Mouse (Mus musculus) large intestine, adult 2 months (tissue): ENCODE results near the gene Gm2a. TPM values are rescaled to one million over a fixed set of nuclear protein-coding genes. Genes with fewer than 3 reads are reported as not detected.

Experiments
- DNase-seq: peaks from one replicate; pipeline ENCODE4 v3.0.0-alpha.2; 2012; ENCODE audit warnings: low read depth, low spot score
- WGBS: fragments of 180-500 bp; shearing (Covaris S2); methylation state at CpG from one replicate; pipeline ENCODE4 v1.1.7; 2018; 5-methylcytosine and 5-hydroxymethylcytosine counted together
- polyA plus RNA-seq: library from polyadenylated mRNA; depleted of rRNA; stranded (reverse); fragments of >200 nt; gene quantifications from 2 replicates; pipeline ENCODE4 v1.2.3, GENCODE M21; 2012; rRNA removed

Gm2a gene
- polyA plus RNA-seq = 28.6 and 32.5 TPM in 2 replicates

DNA sequence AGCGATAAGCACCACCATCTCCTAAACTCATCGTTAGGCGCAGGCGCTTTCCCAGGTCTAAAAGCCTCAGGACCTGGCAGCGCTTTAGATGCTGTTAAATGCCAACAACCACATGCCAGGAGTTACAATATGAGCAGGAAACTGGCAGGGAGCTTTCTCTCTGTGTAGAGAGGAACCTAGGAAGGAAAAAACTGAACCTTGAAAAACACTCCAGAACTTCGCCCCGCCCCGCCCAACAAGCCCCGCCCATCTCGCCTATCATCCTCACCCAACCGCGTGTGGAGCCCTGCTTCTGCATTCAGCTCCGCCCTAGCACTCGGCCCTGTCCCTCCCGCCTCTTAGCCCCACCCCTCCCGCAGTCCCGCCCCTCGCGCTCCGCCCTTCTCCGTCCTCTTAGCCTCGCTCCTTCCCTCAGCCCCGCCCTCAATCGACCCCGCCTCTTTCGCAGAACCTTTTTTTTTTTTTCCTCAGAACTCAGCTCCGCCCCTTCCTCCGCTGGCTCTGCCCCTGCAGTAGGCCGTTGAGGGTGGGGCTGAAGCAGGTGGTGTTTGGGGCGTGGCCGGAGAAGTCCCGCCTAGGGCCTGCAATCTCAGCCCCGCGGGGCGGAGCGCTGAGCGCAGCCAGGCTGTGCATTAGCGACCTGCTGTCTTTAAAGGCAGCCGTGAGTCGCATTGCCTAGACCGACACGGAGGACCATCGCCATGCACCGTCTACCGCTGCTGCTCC is at the start of gene Gm2a:
Gene Gm2a, plus strand, starts transcription at position 653 of the 726 bp plus-strand sequence.
- peak; percentile 89 for DNase-seq
- 1% methylated on average over 42 of the region's 45 CpGs for WGBS

DNA sequence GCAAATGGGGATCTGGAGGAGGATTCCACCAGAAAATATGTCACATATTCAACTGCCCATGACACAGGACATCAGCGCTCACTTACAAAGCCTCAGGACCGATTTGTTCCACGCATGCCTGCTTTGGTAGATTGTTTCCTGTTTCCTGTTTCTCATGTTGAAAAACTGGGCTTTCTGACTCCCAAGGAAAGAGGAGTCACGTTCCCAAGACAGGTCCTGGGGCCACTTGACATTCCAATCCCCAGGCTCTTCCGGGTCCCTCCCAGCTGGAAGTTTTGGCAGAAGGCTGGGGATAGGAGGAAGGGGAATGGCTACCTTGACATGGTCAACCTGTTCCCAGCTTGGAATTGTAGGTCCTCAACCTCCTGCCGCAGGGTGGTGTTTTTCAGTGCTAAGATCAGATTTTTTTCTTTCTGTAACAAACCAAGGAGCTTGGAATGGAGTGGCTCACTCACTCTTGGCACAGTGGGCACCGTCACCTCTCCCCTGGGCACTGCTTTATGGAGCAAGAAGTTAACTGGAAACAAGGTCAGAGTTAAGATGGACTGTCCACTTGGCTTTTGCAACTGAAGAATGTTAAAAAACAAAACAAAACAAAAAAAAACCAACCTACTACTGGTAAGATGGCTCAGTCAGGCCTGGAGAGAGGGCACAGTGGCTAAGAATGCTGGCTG is 46.9 kb upstream of the Gm2a start:
- 70% methylated on average over 7 of the region's 7 CpGs for WGBS
- no peak for DNase-seq

DNA sequence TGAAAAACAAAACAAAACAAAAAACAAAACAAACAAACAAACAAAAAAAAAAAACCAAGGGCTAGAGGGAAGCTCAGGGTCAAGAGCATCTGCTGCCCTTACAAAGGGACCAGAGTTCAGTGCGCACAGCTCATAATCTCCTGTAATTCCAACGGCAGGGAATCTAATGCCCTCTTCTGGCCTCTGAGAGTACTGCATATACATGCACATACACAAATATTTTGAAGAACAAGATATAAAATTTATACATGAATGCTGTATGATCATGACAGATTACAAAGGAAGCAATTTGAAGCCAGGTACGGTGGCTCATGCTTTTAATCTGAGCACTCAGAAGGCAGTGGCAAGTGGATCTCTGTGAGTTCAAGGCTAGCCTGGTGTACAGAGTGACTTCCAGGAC is 40.4 kb upstream of the Gm2a start:
- DNase-seq = no peak
- WGBS = 81% methylated on average over 3 of the region's 3 CpGs

DNA sequence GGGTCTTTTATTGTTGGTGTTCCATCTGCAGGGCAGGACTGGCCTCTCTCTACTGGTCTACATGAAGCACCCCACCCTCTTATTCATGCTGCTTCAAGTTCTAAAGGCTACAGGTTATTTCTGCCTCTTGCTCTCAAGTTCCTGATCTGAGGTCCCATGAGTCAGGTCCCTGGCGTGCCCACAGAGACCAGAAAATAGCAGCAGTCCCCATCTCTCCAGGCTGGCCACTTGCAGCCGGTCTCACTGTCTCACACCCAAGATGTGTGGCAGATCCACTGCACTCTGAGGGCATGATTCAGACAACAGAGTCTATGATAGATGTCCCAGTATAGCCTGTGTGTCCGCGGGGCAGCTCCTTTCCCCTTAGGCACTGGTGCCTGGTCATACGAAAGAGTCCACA is 37.1 kb upstream of the Gm2a start:
- no peak for DNase-seq

DNA sequence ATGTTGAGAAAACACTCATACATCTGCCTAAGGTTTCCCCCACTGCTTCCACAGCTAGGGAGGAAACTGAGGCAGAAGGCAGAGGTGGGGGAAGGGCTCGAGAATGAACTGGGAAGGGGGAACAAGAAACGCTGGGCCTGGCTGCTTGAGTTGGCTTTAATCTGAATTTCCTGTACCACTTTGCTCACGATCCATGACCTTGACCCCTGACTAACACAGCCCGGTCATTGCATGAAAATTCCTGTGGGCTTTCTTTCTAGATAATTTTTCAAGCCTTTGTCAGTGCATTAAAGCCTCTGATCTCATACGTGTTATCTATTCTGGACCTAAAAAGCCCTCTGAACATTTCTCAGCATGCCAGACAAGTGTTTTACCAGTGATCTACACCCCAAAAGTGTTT is 35.1 kb upstream of the Gm2a start:
- 55% methylated on average over 5 of the region's 5 CpGs for WGBS
- no peak for DNase-seq

More for the DNA sequence above, 37.1 kb upstream of the Gm2a start:
- WGBS = 89% methylated on average over 5 of the region's 5 CpGs

GRCm38 (mm10) chr11:55066921-55067320 is 31.0 kb upstream of the Gm2a start:
- 55% methylated on average over 4 of the region's 4 CpGs for WGBS
- no peak for DNase-seq

DNA sequence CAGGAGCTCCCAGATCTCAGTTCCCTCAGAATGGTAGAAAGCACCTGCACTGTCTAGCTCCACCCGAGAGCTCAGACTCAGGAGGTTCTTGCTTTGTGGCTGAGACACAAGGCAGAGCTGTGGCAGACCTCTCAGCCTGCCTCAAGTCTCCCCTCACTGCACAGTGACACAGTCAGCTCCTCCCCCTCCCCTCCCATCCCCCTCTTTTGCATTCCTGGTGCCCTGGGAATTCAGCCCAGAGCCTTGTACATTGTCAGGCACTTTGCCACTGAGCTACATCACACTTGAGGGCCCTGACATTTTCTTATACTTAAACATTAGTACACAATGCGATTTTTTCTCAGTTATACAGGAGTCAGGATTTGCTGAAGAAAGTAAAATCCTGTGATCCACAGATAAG is 28.9 kb upstream of the Gm2a start:
- 70% methylated on average over 2 of the region's 2 CpGs for WGBS
- DNase-seq = no peak

DNA sequence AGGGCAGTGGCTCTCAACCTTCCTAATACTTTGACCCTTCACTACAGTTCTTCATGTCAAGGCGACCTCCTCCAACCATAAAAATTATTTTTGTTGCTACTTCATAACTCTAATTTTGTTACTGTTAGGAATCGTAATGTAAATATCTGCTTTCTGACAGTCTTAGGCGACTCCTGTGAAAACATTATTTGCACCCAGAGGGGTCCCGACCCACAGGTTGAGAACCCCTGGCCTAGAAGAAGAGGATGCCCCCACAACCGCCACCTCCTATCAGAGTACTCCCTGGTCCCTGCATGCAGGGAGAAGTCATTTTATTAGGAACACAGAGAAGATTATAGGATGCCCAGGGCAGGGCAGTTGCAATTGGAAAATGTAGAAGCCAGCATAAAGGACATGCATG is 26.6 kb upstream of the Gm2a start:
- WGBS = 91% methylated on average over 5 of the region's 5 CpGs
- DNase-seq = no peak

DNA sequence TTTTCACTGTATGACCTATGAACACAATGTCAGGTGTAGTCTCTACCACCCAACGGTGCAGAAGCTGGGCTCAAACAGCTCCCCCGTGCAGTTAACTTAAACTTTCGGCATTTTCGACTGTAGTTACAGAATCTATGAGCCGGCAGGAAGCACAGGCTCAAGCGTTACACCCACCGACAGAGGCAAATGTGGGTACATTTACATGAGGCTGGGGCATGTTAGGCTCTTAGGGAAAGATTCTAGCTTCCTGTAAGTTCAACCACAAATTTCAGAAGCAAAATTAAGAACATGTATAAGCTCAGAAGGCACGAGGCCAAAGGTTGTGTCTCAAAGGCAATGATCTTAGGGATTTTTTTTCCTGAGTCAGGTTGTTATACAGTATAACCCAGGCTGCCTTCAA is 25.4 kb upstream of the Gm2a start:
- 80% methylated on average over 8 of the region's 8 CpGs for WGBS
- no peak for DNase-seq

DNA sequence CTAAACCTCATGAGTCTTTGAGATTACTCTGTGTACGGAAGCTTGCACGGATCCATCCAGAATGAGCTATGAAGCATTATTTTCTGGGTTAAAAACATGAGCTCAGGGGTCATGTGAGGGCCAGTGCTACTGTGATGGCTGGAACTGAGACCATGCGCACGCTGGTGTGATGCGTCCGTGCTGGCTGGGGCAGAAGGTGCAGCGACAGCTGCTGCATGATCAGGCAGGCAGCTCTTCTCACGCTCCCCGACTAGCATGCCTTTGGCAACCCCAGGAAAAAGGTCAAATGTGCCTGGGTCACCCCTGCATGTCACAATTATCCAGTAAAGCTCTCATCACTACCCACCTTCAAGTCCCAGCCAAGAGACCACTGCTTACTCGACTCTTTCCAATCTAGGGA is 24.7 kb upstream of the Gm2a start:
- no peak for DNase-seq
- WGBS = 76% methylated on average over 10 of the region's 10 CpGs

DNA sequence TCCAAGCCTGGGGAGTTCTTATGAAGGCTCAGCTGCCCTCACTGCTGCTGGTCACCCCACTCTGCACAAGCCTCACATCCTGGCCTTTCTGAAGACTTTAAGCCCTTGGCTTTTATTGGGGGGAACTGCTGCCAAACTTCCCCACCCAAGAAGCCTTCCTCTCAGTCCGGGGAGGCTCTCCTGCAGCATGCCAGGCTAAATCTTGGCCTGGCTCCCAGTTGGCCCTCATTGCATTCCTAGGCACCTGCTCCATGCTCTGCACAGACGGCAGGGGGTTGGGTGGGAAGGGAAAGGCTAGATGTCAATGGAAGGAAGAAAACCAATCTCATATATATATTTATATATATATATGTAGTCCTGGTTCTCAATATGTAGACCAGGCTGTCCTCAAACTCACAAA is 22.3 kb upstream of the Gm2a start:
- no peak for DNase-seq
- 21% methylated on average over 2 of the region's 2 CpGs for WGBS

GRCm38 (mm10) chr11:55076234-55076633 is 21.7 kb upstream of the Gm2a start:
- 71% methylated on average over 5 of the region's 5 CpGs for WGBS
- no peak for DNase-seq

GRCm38 (mm10) chr11:55077331-55078231 is 20.3 kb upstream of the Gm2a start, which contains the start of gene Ccdc69:
Ccdc69 (minus strand) TSS chr11:55078131.
- no peak for DNase-seq
- WGBS = 1% methylated on average over 50 of the region's 50 CpGs

DNA sequence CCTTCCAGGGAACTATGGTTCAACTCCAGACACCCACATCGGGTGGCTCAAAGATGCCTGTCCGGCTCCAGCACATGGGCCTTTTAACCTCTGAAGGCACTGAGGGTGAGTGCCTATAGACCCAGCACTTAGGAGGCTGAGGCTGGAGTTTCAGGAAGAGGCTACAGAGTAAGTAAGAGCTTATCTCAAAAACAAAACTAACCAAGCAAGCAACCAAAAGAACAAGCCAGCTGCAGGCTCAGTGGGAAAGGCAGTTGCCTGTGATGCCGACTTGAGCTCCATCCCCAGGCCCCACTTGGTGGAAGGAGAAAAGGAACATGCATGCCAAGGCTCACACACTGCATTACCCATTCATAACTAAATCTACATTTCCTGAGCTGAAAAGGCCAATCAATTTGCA is 19.4 kb upstream of the Gm2a start:
- 65% methylated on average over 3 of the region's 3 CpGs for whole genome bisulfite sequencing
- no peak for DNase-seq

DNA sequence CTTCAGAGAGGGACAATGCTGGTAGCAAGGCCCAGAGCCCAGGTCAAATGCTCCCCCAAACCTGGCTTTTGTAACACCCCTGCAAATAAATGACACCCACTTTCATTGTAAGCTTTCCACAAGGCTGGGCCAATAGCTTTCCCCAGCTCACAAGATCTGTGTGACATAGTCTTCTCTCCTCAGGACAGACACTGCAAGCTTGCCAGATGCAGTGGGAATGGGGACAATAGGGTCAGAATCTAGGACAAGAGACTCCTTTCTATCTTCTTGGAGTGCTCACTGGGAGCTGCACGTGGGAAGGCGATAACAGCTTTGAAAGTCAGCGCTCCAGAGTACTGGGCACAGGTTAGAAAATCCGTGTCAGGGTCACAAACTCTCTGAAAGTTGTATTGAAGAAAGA is 18.7 kb upstream of the Gm2a start:
- DNase-seq = no peak

DNA sequence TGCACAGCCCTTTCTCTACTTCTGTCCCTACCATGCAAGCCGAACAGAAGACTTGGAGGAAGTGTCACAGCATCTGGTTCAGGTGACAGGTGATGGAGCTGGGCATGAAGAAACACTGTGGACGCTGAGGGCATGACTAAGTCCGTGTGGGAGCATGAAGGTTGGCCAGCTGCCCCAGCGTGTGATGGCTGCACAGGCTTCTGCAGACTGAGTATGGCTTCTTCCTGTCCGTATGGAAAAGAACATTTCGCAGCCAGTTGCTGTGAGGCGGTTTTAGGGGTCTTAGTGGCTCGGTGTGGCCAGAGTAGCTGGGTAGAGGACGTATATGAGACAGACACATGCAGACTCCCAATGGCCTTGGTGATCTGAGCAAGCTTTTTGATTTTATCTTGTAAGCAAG is 16.7 kb upstream of the Gm2a start:
- WGBS = 92% methylated on average over 9 of the region's 9 CpGs
- DNase-seq = no peak

More for the DNA sequence above, 18.7 kb upstream of the Gm2a start:
- WGBS = 97% methylated on average over 4 of the region's 4 CpGs

- DNase-seq = no peak
- 85% methylated on average over 4 of the region's 4 CpGs for WGBS
Observed at GRCm38 (mm10) chr11:55084629-55085028, 13.3 kb upstream of the Gm2a start.

DNA sequence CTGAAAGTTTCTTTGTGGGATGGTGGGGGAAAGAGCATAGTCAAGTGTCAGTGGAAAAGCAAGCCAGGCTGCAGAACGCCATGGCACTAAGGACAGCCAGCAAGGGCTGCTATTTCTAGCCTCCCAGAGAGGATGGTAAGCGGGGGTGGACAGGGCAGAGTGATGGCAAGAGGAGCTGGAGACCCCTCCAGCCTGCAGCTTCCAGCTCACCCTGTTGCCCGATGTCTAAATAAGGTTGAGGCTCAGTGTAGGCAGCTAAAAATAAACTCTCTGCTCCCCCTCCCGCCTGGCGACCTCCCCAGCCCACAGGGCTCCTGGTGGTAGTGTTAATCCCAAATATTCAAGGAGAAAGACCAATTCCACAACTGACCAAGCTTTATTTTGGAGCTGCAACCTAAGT is 12.5 kb upstream of the Gm2a start:
- 57% methylated on average over 5 of the region's 5 CpGs for WGBS
- DNase-seq = no peak

DNA sequence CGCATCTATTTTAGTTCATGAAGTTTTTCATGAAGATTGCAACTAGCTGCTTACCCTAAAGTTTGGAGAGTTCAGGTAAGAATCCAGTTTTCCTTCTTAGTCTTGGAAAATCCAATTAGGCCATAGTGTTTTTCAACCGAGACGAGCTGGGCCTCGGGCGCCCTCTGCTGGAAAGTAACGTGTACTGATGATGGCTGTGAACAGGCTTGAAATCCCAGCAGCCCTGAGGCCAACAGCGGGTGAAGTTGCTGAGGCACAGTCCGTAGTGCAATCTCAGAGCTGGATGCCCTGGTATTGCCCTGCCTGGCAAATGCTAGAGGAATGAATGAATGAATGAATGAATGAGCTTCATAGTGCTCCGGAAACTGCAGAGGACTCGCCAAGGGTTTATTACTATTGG is 10.9 kb upstream of the Gm2a start:
- DNase-seq = no peak
- 12% methylated on average over 10 of the region's 10 CpGs for WGBS

DNA sequence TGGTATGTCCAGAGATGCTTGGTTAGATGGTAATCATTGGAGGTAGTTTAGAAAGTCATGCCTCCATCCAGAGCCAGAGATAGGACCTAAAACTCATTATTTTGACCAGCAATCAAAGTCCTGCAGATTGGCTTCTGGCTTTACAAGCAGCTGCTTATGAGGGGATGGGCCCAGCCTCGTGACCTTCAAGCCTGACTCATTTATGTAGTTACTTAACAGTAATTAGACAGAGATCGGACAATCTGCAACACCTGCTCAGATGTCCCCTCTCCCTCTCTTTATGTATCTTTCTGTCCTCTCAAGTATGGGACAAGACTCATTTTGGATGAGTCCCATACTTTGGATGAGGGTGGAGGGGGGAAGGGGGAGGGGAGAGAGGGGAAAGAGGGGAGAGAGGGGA is 8.0 kb upstream of the Gm2a start:
- WGBS = 35% methylated on average over 2 of the region's 2 CpGs

More for the DNA sequence above, 8.0 kb upstream of the Gm2a start:
- no peak for DNase-seq
